Mouse (Mus musculus): ENCODE results near the gene Lpgat1. TPM values are rescaled to one million over a fixed set of nuclear protein-coding genes. Genes with fewer than 3 reads are reported as not detected.

The Lpgat1 gene
- polyA plus RNA-seq, 1 experiment from 2014 or later: 18.1 TPM

Other genes starting within 250 kb of the Lpgat1 start
- 82.8 and 87.8 TPM in 2 replicates for gene Dtl, start 142.3 kb upstream of the Lpgat1 start, polyA plus RNA-seq (2016; fragmentation: Nextera tagmentation; extraction: Ambion mirVana)
- 78.0 and 78.7 TPM in 2 replicates for gene Ints7, start 142.2 kb upstream of the Lpgat1 start, polyA plus RNA-seq (2016; fragmentation: Nextera tagmentation; extraction: Ambion mirVana)
- 63.3 and 66.6 TPM in 2 replicates for gene Nek2, start 103.6 kb downstream of the Lpgat1 start, polyA plus RNA-seq (2016; fragmentation: Nextera tagmentation; extraction: Ambion mirVana)
- gene Slc30a1, start 188.9 kb downstream of the Lpgat1 start, polyA plus RNA-seq (2016; fragmentation: Nextera tagmentation; extraction: Ambion mirVana): 1.2 and 1.3 TPM in 2 replicates